Mouse (Mus musculus) megakaryocyte progenitor cell, adult 5-6 weeks (primary cell): ENCODE measurements around the gene Atp8b5. TPM values are rescaled to one million over a fixed set of nuclear protein-coding genes. Genes with fewer than 3 reads are reported as not detected.

Source experiments
- ATAC-seq: replicated peaks from 2 replicates; pipeline ENCODE4 v1.8.0; 2016; ENCODE audit warnings: mild to moderate bottlenecking, moderate TSS enrichment, inconsistent platforms; ENCODE audit not compliant: poor library complexity
- total RNA-seq, 2 experiments: library from RNA; stranded (forward) in 1 of 2; stranded (reverse) in 1 of 2; fragments of 157-497, 149-512 nt in 1 of 2; fragments of 200-1000 nt in 1 of 2; gene quantifications; 2 replicates each; pipeline versions ENCODE4 v1.2.3 to v1.2.4; 2015 to 2017

The Atp8b5 gene
- total RNA-seq, 2 experiments from 2014 or later = 0.04 to 0.15 TPM

DNA sequence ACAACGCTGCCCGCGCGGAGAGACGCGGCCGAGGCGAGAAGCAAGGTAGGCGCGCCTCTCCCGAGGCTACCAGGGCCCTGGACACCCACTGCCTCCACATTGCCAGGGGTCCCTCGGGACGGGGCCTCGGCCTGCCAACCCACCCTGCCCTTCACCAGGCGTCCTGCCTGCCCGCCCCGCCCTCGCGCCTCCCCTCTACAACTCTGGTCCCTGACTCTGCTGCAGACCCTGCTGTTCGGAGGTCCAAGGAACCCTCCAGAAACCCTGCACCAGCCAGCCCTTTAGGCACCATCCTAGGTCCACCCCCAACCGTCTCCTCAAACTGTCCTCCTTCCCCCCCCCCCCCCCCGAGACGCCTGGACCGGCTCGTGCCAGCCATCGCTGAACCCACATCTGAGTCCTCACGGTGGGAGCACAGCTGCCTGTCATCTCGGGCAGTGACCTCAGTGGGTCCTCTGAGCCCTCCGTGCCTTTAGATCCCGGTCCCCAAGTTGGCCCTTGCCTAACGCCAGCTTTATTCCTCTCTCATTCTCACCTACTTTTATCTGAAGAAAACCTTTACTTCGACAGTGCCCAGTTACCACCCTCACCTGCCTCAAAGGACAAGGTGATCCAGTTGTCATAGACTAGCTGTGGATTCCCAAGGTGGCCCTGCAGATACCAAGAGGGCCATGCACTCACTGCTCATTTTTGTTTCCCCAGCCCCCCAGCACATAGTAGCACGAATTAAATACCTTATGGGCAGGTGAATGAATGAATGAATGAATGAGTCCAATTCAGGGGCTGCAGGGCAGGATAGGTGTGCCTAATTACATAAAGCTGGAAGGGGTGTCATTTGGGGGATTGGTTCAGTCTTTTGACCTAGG is 115.4 kb downstream of the Atp8b5 start:
- ATAC-seq = 0 out of 2 replicates have a peak, but pooled peaks have one; percentile 2

DNA sequence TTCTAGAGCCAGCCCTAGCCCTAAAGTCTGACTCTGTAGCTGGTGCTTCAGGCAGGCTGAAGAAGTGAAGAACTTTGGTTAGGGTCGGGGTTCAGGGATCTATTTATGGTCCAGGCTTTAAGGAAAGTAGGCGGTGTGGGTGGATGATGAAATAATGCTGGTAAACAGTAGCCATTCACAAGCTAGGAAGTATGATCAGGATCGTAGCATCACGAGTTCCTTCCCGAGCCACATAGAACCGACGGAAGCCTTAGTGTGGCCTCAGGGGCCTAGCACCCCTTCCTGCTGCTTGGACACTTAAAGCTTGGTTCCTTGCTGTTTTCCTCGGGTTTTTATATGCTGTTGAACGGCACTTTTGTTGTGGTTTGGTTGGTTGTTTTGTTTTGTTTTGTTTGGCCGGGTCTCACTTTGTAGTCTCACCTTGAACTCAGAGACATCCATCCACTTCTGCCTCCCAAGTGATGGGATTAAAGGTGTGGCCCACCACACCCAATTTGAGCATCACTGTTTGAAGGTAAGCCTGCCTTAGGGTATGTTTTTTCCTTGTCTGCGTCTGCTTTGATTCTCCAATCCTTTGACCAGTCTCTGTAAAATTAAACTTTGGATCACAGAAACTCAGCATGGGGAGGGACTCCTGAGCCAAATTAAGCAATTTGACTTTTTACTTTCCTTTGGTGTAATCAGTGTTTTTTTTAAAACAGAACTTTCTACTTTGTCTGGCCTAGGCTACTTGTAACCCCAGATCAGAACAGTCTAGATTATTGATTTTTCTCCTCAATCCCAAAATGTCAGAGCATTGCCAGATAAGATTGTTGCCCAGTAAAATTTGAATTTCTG is 116.5 kb downstream of the Atp8b5 start:
- ATAC-seq = no peak

DNA sequence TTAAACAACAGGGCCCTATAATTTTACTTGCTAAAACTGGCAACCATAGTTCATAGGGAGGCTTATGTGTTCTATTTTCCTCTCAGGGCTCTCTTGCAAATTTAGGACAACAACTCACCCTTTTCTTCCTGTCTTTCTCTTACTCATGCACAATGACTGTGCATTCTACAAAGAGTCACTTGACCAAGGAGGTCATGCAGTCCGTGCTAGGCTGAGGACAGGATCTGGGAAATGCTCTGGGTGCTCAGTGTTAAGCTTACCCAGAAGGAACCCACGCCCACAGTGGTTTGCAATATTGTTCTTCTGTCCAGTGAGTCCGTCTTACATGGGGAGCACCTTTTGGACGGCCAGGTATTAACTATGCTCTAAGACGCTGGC is 117.1 kb downstream of the Atp8b5 start:
- ATAC-seq = no peak

DNA sequence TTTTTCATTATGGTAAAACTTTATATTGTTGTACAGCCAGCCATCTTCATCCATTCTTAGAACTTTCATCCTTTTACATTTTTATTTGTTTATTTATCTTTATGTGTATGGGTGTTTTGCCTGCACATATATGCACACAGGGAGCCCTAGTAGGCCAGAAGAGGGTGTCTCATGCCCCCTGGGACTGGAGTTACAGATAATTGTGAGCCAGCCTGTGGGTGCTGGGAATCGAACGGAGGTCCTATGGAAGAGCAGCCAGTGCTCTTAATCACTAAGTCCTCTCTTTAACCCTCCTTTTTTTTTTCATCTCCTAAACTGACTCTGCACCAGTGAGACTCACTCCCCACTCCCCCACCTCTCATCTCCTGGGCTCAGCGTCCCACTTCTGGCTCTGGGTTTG is 117.6 kb downstream of the Atp8b5 start:
- ATAC-seq = no peak

DNA sequence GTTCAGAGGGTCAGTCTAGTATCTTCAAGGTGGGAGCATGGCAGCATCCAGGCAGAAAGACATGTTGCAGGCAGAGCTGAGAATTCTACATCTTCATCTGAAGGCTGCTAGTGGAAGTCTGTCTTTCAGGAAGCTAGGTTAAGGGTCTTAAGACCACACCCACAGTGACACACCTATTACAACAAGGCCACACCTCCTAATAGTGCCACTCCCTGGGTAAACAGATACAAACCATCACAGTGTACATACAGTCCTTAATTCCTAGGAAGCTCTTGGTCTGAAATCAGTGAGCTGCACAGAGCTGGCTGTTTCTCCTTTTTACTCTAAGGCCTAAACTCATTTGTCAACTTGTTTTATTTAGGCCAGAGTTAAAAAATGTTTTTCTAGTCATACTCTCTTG is 120.0 kb downstream of the Atp8b5 start:
- ATAC-seq = no peak

DNA sequence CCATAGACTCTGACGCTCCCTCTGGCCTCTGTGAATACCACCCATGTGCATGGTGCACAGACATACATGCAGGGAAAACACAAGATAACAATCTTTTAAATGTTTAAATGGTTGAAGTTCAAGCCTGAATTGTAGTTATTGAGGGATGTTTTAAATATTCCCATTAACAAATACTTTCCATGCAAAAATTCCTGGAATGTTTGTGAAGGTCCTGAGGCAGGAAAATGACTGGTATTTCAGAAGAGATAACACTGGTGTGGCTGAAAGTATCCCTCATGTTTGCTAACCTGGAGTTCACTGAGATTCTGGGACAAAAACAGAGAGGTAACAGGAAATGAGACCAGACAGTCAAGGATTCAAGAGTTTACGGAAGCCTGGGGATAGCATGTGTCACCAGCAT is 122.4 kb downstream of the Atp8b5 start:
- ATAC-seq = no peak

DNA sequence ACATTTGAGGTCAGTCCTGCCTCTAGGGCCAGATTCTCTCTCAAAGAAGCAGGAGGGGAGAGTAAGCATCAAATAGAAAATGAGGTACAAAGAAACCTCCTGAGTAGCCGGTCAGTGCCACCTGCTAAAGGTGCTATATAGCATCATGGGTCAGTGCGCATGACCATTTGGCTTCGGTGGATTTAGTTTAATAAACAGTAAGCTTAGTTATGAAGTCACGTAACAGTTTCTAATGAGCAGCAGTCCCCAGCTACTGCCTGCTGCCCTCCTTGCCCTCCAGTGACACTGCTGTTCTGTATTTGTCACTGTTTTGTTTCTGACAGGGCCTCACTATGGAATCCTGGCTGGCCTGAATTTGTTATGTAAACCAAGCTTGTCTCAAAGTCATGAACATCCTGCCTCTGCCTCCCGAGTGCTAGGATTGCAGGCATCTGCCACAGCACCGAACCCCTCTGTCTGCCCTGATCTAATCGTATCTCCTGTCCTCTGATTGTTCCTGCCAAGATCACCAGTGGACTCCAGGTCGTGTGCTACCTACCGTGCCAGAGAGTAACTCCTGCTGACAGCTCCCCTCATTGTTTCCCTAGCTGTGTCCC is 123.0 kb downstream of the Atp8b5 start:
- no peak for ATAC-seq

DNA sequence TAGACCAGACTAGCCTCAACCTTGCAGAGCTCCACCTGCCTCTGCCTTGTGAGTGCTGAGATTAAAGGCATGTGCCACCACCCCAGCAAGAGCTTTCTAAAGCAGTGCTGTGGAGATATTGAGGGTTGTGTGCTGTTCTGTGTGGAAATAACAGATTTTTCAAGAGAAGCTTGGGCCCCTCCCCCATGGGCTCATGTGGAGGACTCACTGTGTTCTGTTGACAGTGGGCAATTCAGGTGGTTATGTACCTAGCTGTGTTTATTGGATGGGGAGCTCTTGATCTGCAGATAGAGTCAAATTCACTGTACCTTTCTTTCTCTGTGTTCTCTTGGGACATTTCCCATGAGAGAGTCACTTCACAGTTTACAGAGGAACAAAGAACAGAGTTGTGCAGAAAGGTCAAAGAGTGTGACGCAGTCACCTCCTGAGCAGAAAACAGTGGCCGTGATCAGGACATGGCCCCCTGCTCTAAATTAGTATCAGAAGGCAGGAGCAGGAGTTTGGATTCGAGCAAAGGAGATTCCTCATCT is 124.6 kb downstream of the Atp8b5 start:
- no peak for ATAC-seq

DNA sequence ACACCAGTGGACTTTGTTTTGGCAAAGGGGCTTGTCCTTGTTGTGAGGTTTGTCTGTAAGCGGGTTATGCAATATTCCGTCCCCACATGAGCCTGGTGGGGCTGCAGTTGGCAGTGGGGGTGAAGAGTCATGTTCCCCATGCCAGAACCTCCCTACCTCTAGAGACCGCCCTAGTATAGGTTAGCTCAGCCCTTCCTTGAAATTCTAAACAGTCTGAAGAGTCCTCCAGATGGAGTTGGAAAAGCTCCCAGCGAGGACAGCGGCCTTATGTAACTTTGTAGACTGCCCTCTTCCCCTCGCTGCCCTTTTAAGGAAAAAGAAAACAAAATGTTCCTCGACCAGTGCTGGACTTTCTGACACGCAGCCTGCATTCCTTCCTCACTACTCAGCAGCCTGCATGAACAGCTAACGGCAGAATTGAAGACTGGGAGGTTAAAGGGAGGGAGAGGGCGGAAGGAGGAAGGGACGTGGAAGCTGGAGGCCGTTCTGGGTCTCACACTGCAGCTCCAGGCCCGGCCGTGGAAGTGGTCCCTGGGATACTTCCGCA is 127.5 kb downstream of the Atp8b5 start:
- no peak for ATAC-seq

DNA sequence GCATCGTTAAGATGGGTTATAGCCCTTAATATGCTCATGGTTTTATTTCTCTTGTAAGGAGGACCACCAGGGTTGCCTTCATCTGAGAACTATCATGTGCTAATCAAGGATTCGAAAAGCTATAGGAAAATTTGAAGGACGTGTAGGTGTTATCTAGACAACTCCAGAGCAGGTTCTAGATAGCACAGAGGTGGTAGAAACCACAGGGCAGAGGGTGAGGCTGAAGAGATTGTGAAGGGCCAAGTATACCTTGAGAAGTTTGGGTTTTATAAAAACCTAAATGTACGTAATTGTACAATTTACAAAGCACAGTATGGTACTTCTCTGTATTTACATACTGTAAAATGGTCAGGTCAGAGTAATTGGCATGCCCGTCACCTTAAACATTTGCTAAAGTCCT is 128.2 kb downstream of the Atp8b5 start:
- peak; percentile 55; the same call in 1 of the 2 replicates for ATAC-seq

DNA sequence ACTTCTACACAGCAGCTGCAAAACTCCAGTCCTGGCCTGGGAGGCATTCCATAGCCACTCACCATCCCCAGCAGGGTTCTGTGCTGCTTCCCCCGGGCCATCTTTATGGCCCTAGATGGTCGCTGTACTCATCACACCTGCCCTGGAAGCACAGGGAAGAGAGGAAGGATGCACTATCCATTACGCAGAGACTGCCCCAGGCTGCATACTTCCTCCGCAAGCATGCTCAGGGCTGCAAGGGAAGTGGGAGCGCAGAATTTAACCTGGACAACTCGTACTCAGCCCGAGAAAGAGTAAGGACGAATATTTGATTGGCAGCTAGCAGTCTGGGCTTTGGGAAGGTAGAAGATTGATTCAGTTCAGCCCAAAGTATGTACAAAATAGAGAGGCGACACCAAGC is 128.9 kb downstream of the Atp8b5 start:
- no peak for ATAC-seq

DNA sequence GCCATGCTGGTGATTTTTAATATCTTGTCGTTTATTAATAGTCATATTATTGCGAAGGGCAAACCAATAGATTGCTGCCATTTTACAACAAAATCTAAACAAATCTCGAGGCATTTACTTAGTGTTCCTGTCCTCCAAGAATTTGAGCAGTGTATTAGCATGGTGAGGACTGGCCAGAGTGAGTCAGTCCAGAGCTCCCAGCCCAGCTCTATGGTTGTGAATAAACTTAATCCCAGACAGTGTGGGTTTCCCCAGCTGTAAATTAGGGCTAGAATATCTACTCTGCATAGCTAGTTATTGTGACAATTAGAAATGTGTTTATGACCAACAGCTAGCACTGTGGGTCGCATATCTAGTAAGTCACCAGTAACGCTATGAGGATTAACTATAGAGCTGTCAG is 129.4 kb downstream of the Atp8b5 start:
- ATAC-seq = no peak

DNA sequence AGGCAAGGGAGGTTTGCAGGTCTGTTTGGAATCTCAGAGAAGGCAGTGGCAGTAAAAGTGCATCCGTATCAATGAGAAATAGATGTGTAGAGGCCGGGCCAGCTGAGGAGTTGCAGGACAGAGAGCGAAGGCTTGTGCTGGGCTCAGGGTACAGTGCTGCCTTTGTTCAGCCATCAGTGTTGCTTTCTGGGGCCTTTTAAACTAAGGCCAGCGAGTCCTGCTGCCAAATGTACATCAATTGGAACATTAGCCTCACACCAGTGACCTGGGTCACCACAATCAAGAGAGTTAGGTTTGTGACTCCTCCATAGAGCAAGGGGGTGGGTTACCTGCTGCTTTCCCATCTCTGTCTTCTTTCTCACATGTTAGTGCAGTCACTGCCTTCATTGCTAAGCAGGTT is 131.1 kb downstream of the Atp8b5 start:
- no peak for ATAC-seq

DNA sequence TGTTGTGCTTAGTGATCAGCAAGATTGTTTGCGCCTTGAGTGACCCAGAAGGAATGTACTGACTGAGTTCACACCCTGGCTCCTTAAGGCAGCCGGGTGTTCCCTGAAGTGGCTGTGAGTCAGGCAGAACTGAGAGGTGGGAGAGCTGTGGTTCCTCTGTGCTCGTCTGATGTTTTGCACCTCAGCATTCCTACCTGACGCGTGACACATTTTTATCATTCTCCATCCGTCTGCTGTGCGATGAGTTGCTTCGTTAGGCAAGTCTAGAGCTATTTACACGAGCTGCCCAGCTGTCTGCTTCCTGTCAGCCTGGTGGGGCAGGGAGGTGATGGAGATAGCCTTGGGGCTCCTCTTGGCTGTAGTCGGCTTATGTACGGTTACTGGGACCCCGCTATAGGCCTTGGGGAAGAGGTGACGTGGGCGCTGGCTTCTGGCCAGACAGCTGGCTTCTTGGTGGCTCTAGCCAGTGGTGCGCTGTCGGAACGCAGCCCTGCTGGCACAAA is 131.9 kb downstream of the Atp8b5 start:
- no peak for ATAC-seq

DNA sequence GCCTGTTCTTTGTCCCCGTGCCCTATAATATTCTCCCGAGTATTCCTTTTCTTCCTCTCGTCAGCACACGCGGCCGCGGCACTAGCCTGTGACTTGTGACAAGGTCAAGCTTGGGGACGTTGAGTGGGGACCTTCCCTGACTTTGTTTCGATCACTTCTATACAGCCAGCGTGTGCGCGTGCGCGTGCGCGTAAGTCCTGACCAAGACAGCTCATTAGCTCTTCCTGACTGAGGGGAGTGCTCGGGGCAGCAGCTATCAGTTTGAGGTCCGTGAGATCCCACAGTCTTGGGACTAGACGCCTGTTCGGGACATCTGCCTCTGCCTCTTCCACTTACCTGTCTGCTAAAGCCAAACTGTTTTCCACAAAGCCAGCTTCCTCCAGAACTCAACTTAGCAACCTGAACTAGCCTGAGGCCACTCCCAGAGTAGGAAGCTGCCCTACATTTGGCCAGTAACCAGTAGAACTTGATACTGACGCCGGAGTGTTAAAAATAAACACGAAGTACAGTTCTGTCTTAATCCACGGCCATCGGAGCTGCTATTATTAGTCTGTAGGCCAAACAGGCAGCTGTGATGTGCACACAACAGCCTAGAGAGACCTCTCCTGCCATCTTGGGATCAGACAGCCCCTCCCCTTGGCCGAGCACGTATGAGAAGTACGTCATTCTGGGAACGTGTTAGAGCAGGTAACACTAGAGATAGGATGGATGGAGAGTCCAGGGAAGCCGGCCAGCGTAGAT is 132.6 kb downstream of the Atp8b5 start:
- no peak for ATAC-seq

DNA sequence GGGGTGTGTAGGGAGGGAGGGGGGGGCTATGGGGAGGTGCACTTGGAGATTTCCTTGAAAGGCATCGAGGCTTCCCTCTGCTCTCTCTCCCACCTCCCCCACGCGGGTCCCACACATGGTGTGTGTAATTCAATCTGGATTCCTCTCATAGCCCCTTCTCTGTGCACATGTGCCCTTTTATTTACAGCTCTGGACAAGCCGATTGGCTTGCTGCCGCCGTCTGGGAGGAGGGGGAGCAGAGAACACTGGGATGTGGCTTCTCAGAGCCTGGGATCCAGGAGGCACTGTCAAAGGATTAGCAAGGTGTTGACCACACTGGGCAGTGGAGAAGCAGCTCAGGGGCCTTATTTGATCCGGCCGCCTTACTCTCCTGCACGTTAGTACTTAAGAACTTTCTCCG is 134.0 kb downstream of the Atp8b5 start:
- ATAC-seq = no peak

DNA sequence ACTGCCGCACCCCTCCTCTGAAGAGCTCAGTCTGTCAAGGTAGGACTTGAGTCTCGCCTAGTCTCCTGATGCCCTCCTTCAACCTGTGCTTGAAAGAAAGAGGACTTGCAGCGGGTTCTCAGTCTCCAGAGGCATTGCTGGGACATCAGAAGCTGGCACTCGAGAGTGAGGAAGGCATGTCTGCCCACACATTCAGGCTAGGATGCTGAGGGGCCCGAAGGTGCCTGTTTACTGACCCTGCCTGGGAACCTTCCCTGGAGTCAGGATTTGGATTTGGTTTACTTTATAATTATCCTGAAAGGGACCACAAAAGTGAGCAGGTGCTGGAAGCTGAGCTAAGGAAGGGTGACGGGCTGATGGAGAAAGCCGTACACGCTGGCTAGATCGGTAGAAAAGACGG is 134.5 kb downstream of the Atp8b5 start:
- ATAC-seq = no peak

DNA sequence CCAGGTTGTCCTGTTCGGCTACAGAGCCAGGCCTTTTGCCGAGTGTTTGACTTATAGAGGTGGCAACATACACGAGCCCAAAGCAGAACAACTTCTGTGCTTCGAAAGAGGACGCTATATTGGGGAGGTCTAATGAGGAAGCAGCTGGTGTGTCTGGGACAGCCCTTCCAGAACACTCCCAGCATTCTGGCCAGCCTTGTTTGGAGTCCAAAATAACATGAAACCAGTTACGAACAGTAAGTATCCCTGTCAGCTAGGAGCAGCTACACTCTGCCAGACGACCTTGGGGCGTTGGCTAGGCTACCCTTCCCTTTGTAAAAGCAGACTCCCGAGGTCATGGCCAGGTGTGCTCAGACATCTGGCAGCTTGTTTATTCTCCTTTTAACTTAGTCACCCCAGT is 135.3 kb downstream of the Atp8b5 start:
- no peak for ATAC-seq

DNA sequence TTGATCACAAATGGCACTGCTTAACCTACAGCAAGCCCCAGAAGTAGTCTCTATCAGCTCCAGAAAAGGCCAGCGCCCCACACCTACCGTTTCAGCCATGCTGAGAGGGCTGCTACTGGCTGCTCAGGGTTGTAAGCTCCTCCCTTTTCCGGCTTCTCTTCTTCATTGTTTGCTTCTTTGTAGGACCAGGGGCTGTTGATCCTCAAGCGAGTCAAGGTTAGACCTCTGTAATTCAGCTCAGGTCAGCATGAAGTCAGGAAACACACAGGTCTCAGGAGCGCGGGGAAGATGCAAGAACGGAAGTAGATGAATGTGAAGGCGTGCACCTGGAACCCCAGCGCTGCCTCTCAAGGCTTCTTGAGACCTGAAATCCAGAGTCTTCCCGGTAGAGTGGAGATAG is 137.7 kb downstream of the Atp8b5 start:
- no peak for ATAC-seq
